Mouse (Mus musculus): ENCODE measurements around the gene Rab11fip3.
A peak's percentile ranks its signal among the peaks of the same experiment; 100 is the strongest.

Gene Rab11fip3

DNA sequence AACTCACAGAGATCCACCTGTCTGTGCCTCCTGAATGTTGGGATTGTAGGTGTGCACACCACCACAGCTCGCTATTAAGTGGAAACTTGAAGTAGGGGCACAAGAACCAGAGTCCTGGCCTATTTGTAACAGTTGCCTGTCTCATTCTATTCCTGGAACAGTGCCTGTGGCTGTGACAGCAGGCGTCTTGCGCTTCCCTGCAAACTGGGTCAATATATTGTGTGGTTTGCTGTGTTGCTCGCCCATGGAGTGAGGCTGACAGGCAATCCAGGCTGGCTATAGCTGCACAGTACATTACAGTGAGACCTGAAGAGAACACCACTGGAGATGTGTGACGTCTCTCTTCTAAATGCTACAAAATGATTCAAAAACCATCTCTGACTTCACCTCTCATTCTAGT, 37.8 kb downstream of the Rab11fip3 start:
- no peak for DNase-seq

GRCm38 (mm10) chr17:26028261-26028660, 41.1 kb downstream of the Rab11fip3 start:
- no peak for DNase-seq

DNA sequence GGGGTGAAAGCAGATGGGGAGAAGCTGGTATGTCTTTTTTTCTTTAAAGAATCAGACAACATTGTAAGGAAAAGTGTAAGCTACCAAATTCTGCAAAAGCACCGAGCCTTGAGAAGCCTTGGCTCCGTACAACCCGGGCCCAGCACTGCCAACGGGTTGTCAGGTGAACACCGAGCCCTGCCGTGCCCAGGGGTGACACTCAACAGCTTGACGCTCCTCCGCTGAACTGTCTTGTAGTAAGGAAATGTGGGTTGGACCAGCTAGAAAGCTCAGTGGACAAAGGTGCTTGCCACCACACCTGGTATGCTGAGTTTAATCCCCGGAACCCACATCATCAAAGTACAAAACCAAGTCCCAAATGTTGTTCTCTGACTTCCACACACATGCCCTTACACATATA, 44.7 kb downstream of the Rab11fip3 start:
- no peak for DNase-seq

GRCm38 (mm10) chr17:26023966-26024365, 45.4 kb downstream of the Rab11fip3 start:
- DNase-seq = no peak

DNA sequence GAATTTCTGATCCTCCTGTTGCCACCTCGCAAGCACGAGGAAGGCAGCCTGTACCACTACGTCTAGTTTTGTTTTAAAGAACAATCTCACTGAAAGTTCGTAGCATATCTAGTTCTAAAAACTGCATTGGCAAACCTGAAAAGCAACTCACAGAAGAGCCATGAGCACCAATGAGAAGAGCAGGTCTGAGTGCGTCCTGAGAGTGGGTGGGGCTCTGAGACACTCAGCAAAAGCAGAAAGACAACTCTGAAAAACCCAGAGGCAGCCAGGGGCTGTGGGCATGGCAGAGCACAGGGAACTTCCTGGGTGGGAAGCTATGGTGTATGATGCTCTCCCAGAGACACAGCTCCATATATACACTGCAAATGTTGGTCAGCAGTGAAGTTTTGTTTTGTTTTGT, 46.2 kb downstream of the Rab11fip3 start:
- DNase-seq = no peak

DNA sequence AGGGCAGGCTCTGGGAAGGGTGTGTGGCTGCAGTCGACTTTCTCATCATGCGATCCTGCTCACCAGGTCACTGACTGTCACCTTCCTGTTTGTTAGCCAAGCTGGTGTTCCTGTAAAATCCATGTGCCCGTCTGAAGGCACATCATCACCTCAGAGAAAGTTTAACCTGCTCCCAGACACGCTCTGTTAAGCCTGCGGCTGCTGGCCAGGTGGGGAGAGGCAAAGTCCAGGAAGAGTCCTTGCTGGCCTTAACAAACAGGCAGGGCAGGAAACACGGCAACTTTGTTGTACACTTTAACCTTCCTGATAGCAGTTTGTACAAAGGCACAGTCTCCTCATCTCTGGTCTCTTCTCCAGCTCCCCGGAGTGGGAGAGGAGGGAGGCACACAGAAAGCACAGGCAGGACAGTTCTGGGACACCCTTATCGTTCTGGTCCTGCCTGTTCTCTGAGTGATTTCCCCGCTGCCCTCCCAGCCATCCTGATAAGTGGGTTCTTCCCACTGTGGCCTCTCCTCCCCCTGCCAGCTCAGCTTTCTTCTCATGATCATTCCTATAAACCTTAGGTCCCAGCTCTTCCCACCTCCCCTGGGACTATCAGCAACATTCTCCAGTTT, 47.5 kb downstream of the Rab11fip3 start:
- no peak for DNase-seq

DNA sequence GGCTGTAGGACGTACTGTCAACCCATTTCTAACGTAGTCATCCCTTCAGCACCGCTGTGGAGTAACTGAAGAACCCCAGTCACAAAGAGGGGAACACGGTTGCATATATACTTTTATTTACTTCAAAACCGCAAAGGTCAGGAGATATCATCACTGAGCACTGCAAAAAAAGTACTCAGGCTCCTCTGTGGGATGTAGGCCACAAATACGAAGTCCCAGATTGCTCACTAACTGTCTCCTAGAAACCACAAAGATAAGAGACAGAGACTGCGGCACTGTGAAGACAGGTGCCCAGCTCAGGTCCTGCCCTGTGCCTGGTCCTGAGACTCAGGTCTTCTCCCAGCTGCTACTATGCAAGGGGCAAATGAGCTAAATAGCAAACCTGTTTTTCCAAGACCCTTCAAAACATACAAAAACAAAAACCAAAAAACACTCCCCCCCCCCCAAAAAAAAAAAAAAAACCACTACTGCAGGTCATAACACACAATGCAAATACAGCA, 48.5 kb downstream of the Rab11fip3 start:
- DNase-seq = no peak

GRCm38 (mm10) chr17:26018388-26018787, 51.0 kb downstream of the Rab11fip3 start:
- DNase-seq = no peak

- DNase-seq = no peak
Observed at GRCm38 (mm10) chr17:26017949-26018348, 51.4 kb downstream of the Rab11fip3 start.

GRCm38 (mm10) chr17:26017021-26017420, 52.3 kb downstream of the Rab11fip3 start:
- DNase-seq = no peak

DNA sequence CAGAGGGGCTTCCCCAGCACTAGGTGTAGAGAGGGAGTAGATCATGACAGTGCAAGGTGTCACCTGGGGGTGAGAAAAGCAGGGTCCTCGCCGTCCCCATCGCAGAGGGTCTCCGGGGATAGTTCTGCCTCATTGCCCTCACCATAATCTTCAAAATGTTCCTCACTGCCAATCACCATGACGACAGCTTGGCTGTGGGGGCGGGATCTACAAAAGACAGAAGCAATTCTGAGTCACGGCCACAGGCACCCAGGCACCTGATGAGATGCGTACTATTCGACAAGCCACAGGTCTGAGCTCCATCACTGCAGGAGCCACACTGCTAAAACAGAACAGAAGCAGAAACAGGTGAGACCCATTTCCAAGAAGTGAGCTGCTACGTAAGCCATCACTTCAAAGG, 55.6 kb downstream of the Rab11fip3 start:
- DNase-seq = no peak

DNA sequence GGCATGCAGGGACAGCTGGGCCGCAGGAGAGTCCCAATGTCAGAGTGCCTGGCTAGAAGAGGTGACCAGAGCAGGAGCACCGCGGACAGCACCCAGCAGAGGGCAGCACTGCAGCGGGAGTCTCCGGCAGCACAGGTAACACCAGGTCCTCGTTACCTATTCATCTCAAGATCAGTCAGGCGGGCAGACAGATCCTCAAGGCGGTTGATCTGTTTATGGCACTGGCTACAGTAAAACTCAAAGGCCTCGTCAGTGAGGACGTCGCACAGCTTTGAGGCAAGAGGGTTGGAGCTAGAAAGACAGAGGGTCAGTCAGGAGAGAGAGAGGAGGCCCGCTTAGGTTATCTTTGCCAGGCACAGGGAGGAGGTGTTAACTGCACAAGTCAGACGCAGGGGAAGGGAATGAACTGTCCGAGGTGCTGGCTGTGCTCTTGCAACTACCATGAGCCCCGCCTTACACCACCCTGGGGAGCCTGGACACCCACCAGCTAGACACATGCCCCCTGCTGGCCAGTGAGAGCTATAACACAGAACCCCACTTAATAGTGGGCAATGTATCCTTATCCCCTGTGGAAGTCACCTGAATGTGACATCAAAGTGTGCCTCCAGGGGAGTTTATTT, 57.4 kb downstream of the Rab11fip3 start:
- DNase-seq = peak; percentile 93

DNA sequence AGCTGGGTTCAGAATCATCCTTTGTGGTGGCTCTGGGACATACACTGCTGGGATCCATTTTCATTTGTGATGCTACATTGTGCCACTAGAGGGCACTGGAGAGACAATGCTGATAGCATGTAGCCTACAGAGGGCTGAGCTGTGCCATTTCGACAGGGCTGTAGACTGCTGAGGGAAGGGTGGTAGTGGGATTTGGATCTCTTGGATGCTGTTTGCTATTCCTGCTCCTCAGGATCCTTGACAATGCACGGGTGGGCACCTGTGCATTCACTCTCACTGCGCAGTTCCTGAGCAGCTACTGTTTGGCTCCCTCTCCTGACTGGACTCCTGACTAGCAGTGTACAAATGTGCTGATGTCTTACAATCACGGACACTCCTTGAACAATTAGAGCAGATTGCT, 59.8 kb downstream of the Rab11fip3 start:
- peak; percentile 82 for DNase-seq

- no peak for DNase-seq
Observed at GRCm38 (mm10) chr17:26008787-26009186, 60.6 kb downstream of the Rab11fip3 start.

DNA sequence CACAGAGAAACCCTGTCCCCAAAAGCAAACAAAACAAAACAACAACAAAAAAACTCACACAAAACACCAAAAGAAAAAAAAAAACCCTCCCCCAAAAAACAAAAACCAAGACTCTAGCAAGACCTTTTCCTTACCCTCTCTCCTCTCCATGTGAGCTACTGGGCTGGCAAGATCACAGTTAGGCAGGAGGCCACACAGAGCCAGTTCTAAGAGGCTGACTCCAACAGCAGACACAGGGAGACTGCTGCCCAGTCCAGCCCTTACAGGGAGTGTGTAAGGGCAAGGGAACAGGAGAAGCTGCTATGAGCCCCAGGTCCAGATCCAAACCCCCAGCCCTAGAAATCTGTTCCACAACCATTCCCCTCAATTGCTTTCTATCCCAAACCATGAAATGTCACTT, 61.0 kb downstream of the Rab11fip3 start:
- no peak for DNase-seq

DNA sequence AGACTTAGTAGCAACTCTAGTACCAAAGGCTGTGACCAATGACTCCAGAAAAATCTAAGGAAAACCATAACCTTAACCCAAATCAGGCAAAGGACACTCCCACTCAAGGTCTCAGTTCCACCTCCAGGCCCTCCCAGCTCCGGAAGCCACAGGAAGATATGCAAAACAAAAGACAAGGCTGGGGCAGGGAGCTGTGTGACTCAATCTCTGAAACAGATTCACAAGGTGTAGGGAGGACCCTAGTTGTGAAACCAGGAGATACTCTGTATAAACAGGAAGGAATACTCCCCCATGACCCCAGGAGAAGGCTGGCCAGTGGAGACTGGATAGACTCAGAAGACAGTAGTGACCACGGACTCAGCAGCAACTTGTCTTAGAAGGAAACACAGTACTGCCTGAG, 61.7 kb downstream of the Rab11fip3 start:
- no peak for DNase-seq

DNA sequence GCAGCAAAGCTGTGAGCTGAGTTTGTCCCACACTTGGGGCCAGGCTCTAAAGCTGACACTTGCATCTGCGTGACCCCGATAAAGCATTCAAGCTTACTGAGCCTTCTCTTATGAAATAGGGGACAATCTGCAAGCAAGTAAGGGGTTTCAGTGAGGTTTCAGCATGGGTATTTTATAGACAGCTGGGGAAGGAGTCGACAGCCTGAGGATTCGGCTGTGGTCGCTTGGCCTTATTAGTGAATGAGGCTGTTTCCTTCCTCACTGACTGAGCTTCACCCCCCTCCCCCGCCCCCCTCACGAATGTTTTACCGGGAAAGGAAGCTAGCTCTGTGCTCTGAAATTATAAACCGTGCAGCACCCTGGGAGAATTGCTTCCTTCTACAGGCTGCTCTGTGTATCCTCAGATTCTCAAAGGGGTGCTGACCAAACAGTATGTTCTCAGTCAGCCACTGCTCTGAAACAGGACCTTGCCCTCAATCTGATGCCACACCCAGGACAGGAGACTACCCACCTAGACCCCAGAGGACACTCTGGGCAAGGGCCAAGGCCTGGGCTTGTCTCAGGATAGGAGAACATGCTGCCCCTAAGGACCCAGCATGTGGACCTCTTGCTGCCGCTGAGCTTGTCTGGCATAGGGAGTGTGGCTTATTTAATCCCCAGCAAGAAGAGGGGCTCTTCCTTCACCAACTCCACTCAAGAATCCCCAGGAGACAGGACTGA, 63.5 kb downstream of the Rab11fip3 start:
- no peak for DNase-seq

GRCm38 (mm10) chr17:26004711-26005110, 64.6 kb downstream of the Rab11fip3 start:
- no peak for DNase-seq

- no peak for DNase-seq
Observed at GRCm38 (mm10) chr17:26003864-26004263, 65.5 kb downstream of the Rab11fip3 start.

GRCm38 (mm10) chr17:25998425-25998824, 70.9 kb downstream of the Rab11fip3 start:
- DNase-seq = no peak

- DNase-seq = no peak
Observed at GRCm38 (mm10) chr17:25993489-25993888, 75.9 kb downstream of the Rab11fip3 start.

- no peak for DNase-seq
Observed at GRCm38 (mm10) chr17:25992274-25992673, 77.1 kb downstream of the Rab11fip3 start.

GRCm38 (mm10) chr17:25990331-25990730, 79.0 kb downstream of the Rab11fip3 start:
- no peak for DNase-seq
